Mouse (Mus musculus) retina, embryonic 14.5 days (tissue): ENCODE data around the gene Cir1.

Source experiments
- DNase-seq: peaks from one replicate; pipeline ENCODE4 v3.0.0-alpha.2; 2015; ENCODE audit warnings: low spot score

The Cir1 gene

DNA sequence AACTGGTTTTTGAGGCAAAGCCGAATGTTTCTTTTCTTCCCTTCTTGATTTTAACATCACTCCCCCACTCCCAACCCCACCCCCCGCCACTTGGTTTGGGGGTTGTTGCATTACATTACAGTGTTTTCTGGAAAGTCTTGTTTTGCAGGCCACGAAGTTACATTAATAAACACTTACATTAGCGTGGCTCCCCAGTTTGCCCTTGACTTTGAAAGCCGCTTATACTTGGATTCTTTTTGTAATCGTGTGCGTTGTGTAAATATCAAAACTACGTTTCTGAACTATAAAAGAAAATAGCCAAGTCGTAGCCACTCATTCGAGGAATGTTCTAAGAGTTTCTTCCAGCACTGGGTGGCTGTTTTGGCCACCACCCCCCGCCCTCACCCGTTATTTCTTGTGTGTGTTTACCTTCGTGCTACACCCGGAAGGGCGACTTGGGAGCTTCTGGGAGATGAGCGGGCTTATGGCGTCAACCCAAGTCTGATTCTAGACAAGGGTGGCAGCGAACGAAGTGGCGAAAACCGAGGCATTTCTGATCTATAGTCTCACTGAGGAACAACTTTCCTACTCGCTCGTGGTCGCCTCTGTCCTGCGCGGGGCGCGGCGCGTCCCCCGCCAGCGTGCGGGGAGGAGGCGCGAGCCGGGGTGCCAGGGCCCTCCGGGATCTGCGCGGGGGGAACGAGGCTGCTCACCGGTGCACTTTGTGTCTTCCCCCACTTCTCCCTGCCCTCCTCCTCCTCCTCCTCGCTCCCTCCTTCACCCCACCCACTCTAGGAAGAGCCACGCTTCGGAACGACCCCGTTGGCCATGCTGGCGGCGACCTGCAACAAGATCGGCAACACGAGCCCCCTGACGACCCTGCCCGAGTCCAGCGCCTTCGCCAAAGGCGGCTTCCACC, 39.9 kb downstream of the Cir1 start:
- peak; percentile 42 for DNase-seq

DNA sequence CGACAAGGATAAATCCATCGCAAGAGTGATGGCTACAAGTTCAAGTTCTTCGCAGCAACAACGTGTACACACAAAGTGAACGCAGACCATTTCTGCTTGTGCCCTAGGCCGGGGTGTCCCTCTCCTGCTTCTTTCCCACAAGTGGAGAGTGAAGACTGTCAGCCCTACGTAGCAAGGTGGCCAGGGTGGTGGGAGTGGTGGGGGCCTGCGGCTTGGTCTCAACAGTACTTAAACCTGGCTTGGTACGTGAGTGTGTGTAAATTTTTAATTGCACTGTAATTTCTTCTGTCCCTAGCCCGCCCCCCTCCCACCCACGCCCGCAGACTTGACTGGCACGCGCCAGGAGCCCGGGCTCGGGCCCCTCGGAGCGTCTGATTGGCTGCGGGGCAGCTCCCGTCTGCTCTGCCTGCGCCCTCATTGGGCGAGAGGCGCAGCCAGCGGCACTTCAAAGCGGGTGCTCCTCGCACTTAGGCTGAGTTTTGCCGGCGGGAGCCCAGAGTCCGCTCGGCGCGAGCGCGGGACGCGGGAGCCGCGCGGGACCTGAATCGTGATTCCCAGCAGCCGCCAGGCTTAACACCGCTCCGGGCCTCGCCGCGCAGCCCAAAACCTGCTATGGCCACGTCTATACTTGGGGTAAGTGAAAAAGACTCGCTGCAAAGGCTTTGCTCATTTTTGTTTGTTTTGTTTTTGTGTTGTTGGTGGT, 40.9 kb downstream of the Cir1 start, which contains the start of gene Sp9:
Gene Sp9 (plus strand): TSS at position 467 of the 703 bp plus-strand sequence.
- DNase-seq: peak; percentile 78

GRCm38 (mm10) chr2:73270593-73271458, 41.7 kb downstream of the Cir1 start:
- DNase-seq: peak; percentile 49

DNA sequence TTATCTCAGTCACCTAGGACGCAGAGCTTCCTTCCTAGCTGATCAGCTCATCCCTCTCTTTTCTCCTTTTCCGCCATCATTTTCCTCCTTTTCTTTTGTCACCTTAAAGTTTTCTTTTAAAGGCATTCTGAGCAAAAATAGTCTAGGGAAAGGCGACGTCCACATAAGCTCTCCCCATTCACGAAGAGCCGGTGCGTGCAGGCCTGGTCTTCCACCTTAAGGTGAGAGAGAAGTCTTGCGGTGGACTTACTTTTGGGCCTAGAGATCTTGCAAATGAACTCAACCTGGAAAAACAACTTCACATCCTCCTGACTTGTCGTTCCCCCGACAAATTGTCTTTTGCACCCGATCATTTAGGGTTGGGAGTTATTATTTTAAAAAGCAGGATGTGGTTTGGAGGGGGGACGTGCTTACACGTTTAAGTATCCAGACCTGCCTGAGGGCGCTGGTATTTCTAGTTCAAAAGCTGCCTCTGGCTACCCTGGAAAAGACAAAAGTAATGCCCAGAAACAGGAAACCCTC, 42.4 kb downstream of the Cir1 start:
- DNase-seq: peak; percentile 21

DNA sequence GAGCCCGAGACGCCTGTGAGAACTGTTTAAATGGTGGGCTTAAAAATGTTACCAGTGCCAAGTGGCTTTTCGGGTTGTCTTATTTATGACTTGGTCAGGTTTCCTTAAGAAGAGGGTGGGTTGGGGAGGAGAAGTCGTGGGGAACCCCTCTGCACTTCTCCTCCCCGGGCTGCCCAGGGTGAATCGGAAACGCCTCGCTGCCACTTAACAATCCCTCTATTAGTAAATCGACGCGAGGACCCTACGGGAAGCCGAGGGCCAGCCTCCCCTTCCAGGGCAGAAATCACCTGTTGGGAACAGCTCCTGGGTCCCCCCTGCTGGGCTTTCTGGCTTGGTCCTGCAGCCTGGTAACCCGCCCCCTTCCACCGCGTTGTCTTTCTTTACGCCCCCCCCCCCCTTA, 42.8 kb downstream of the Cir1 start:
- peak; percentile 35 for DNase-seq

DNA sequence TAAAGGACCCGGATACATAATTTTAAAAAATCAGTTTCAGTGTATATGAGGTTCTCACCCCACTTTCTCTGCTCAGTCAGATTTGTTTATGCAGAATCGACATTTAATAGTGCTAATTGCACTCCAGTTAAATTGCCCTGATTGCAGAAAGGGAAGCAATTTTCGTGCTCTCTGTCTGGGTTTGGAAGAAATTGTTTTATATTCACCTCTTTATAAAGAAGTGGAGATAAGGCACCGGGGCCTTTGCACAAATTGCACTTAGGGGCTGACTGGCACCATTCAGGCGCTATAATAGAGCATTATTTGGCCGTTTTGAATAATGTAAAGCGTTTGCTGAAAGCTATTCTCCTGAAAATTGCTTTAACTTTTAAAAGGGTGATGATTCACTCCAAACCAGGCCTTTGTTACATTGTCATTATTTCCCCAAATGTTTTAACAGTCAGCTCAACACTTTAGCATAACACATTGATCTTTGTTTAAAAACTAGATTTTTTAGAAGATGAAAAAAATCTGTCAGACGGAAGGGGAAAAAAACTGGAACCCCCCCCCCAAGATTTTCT, 43.6 kb downstream of the Cir1 start:
- DNase-seq: peak; percentile 30

DNA sequence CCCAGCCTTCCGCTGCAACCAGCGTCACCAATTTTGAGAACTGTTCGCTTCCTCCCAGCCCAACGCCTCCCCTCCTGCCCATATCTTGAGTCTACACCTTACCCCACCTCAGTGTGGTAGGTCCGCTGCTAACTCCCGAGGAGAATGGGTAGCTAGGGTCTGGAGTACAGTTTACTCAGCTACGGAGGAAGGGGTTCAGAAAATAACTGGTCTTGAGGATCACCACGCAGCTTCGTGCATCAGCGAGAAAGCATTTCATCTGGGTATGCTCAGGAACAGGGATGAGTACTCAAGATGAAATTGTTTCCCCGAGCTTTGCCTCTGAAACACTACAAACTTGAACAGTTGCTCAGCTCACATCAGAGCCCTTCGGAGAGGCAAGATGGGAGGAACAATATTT, 44.2 kb downstream of the Cir1 start:
- DNase-seq: peak; percentile 52

DNA sequence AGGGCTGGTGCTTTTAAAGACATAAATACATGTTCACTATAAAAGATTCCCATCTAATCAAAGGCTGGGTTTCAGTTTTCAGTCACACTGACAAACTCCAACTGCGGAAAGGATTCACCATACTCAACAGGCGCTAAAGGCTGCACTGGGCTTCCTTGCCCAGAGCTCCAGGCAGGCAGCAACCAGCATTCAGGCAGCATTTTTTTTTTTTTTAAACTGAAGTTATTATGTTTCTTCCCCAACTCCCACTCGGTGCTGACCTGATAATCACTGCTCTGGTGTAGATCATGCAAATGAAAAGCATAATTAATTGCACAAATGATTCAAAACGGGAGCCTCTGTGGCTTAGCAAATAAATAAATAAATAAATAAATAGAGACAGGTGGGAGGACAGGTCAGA, 44.7 kb downstream of the Cir1 start:
- peak; percentile 20 for DNase-seq

DNA sequence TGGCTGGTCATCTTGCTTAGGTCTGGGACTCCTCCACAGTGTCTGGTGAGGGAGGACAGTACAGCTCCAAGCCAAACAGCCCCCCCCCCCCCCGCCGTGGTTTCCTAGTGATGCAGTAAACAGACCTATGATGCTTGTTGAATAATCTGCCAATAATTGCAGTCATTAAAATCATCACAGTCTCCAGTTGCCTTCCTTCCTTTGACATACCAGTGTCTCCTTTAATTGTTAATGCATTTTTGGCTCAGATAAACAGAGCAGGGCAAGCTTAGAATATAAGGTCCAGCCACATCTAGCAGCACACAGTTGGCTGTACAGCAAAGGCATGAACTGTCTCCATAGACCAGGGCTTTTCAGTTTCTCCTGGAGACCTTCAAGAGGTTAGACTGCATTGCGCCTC, 45.3 kb downstream of the Cir1 start:
- peak; percentile 16 for DNase-seq

DNA sequence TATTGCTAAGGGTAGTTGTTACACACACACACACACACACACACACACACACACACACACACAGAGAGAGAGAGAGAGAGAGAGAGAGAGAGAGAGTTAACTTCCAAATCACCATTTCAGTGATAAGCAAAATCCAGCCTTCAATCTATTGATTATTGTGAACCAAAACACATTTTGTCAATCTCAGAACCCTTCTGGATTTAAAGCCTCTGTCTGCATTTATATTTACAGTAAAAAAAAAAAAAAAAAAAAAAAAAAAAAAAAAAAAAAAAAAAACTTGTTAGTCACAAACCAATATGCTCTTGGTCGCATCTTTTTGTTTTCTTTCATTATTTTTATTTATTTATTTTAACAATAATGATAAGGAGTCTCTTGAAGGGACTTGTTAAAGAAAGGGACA, 45.9 kb downstream of the Cir1 start:
- peak; percentile 7 for DNase-seq

- DNase-seq: peak; percentile 35
Measured at GRCm38 (mm10) chr2:73266011-73266410, 46.5 kb downstream of the Cir1 start.

DNA sequence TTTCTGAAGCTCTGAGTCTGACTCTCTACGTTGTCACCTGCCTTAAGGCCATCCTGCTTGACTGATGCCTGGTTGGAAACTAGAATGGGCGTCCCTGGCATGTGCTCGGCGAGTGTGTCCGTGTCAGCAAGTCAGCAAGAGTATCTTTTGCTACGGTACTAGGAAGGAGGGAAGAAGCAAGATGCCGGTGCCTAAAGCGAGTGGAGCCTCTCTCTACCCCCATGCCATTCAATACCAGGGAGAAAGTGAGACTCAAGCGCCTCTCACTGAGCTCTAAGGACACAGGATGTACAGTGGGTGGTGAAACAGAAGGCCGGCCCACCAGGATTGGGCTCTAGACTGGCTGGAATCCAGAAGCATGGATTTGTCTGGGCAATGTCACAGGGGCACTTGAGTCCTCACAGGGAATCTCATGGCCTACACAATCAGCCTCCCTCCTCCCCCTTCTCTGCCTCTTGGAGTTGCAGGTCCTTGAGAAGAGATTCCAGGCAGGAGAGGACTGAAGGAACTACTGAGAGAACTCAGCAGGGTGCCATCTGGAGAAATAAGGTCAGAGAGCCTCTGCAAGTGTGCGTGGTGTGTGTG, 47.8 kb downstream of the Cir1 start:
- DNase-seq: peak; percentile 18

DNA sequence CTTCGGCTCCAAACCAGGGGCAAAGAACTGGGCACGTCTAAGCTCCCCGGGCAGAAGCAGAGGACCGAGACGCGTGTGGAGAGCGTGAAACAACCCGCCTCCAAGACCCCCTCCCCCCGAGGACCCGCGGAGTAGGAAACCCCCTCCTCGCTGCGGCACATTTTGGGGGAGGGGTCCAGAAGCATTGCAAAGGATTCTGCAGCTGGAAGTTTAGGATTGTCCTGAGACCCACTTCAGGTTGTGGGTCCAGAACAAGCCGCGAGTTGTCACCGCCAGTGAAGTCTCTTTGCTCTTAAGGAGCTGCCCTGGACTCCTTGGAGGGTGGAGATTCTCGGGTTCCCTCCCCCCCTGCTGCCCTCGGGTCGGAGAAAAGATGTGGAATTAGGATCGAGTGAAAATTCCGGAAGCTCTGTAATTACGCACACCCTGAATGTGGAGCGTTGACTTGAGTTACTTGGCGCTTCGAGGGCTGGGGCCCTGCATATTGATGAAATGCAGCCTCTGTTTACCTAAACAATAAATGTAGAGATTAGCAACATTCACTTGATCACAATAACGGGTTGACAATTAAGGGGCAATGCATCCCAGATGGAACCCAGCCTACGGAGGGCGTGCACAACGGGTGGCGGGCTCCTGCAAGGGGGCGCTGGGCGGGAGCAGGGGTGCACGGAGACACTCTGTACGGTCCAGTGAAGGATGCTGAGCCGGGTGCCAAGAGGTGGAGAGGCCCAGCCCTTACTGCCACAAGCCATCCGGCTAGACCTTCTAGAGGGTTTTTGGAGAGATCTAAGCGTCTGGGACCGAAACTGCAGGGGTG, 48.5 kb downstream of the Cir1 start:
- peak; percentile 29 for DNase-seq

- peak; percentile 20 for DNase-seq
Measured at GRCm38 (mm10) chr2:73263172-73263765, 49.2 kb downstream of the Cir1 start.

DNA sequence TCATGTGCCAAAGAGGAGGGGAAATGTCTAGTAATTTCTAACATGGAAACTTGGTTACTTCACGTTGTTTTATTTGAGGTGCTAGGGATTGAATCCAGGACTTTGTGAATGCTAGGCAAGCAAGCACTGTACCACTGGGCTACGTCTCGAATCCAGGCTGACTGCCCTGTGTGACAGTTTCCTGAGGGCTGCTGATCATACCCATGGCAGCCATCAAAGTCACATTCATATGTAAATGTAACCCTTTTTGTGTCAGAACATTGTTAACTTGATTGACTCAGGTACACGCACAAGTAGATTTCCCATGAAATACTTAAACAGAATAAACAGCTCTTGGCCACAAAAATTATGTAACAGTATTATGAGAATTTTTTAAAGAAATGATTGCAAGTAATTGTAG, 63.8 kb downstream of the Cir1 start:
- DNase-seq: no peak

DNA sequence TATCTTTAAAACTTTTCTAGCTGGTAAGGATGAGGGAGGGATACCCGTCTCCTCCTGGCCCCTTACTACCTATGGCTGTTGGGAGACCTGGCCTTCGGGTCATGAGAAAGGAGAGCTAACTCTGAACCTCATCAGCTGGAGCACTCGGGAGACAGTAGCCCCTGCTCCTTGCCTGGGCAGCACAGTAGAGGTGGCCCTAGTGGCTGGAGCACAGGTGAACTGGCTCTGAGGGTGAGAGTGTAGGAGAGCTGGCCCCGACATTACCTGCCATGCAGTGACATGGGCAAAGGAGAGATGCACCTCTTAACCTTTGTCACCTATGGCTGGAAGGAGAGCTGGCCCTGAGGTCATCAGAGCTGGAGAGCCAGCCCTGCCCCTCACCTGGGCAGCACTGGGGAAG, 71.2 kb downstream of the Cir1 start:
- DNase-seq: no peak
